Mouse (Mus musculus) cortical plate, adult 2 months (tissue): ENCODE measurements around the gene Sh2b3. TPM values are rescaled to one million over a fixed set of nuclear protein-coding genes. Genes with fewer than 3 reads are reported as not detected.

Experiments used
- H3K27ac ChIP-seq: fragments of 200-500 bp; 2 replicates; pipeline ENCODE4 v1.5.1; 2012; ENCODE audit warnings: low read length, control low read depth, inconsistent platforms; ENCODE audit not compliant: insufficient read depth
- H3K4me1 ChIP-seq: fragments of 200-500 bp; 2 replicates; pipeline ENCODE4 v1.6.1; 2011; ENCODE audit warnings: low read length; ENCODE audit not compliant: control insufficient read depth, insufficient read depth
- H3K4me3 ChIP-seq: fragments of 200-500 bp; 2 replicates; pipeline ENCODE4 v1.5.1; 2011; ENCODE audit warnings: mild to moderate bottlenecking, low read length, control low read depth; ENCODE audit not compliant: insufficient read depth
- CTCF ChIP-seq: fragments of 200-500 bp; IDR thresholded peaks from 2 replicates; pipeline ENCODE4 v1.5.1; 2011; ENCODE audit warnings: mild to moderate bottlenecking, control low read depth, low read length; ENCODE audit not compliant: insufficient read depth; ENCODE audit errors: extremely low read depth
- POLR2A ChIP-seq: fragments of 200-500 bp; IDR thresholded peaks from 2 replicates; pipeline ENCODE4 v1.6.1; 2011; ENCODE audit warnings: mild to moderate bottlenecking, low read length, control low read depth; ENCODE audit not compliant: insufficient read depth; ENCODE audit errors: extremely low read depth
- polyA plus RNA-seq: library from polyadenylated mRNA; depleted of rRNA; stranded (reverse); fragments of >200 nt; gene quantifications from 2 replicates; pipeline ENCODE4 v1.2.3, GENCODE M21; 2012

The Sh2b3 gene
- polyA plus RNA-seq, 1 experiment = 19.6 TPM

GRCm38 (mm10) chr5:121827876-121828275 is 9.6 kb downstream of the Sh2b3 start:
- Histone ChIP-seq H3K4me1 (no peaks in the 10 kb centered on the region), H3K27ac (no peak overlapping the region), H3K4me3 (no peak overlapping the region)
- TF ChIP-seq POLR2A = no peak
- no peak for TF ChIP-seq CTCF

DNA sequence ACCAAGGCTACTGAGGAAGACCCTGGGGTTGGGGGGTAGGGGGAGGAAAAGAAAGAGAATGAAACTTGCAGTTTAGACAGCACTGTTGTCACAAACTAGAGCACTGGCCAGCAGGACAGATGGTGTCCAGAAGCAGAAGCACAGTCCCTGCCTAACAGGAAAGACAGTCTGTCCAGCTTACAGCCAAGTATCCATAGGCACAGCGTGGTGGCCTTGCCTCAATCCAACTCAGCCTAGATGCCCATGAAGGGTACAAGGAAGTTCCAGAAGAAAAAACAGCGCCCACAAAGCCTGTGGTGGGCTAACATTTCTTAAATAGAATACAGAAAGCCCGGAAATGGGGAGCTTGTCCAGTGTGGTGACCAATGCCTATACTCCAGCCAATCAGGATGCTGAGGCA is 11.8 kb downstream of the Sh2b3 start:
- Histone ChIP-seq H3K4me1 (peaks cover 2% of the 10 kb centered on the region), H3K27ac (no peak overlapping the region), H3K4me3 (no peak overlapping the region)
- no peak for TF ChIP-seq POLR2A

GRCm38 (mm10) chr5:121824121-121824520 is 13.3 kb downstream of the Sh2b3 start:
- H3K4me1 ChIP-seq = peaks cover 2% of the 10 kb centered on the region
- TF ChIP-seq CTCF (no peak), POLR2A (no peak)
- peak overlapping the region; percentile 2; the same call in 1 of the 2 replicates for H3K27ac ChIP-seq
- H3K4me3 ChIP-seq = no peak overlapping the region

GRCm38 (mm10) chr5:121823668-121824067 is 13.8 kb downstream of the Sh2b3 start:
- Histone ChIP-seq H3K27ac (no peak overlapping the region), H3K4me3 (no peak overlapping the region), H3K4me1 (peaks cover 2% of the 10 kb centered on the region)
- no peak for TF ChIP-seq POLR2A

GRCm38 (mm10) chr5:121822786-121823505 is 14.5 kb downstream of the Sh2b3 start:
- TF ChIP-seq POLR2A (no peak), CTCF (no peak)
- Histone ChIP-seq H3K4me3 (no peak overlapping the region), H3K4me1 (peaks cover 2% of the 10 kb centered on the region), H3K27ac (no peak overlapping the region)

DNA sequence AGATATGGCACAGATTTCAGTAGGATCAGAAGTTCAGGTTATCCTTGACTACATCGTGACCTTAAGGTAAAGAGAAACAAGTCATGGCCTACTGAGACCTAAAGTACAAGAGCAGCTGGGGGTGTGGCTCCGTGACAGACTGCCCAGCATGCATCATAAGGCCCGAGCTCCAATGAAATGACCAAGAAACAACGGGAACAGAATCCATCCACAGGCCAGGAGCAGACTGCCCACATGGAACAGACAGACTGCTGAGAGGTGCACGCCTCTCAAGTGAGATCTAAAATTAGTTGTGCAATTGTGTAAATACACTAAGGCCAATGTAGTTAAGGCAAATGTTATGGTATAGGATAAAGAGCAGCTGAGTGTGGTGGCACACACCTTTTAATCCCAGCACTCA is 15.9 kb downstream of the Sh2b3 start:
- no peak overlapping the region for H3K27ac ChIP-seq
- H3K4me3 ChIP-seq = no peak overlapping the region
- TF ChIP-seq CTCF = no peak
- no peak for TF ChIP-seq POLR2A

DNA sequence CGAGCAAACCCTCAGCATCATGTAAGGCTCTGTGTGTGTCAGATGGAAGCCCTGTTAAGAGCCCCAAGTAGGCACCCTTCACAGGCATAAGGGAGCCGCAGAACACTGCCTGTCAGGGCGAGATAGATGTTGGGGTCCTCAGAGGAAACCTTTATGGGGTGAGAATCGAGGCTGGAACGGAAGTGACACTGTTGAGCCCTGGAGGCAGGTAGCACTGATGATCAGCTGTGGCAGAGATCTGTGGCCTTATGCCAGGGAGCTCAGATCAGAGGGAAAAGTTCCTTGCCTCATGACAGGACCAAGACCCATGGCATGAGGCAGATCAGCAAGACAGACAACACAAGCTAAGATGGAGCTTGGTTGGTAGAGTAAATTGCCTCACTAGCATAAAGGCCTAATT is 16.3 kb downstream of the Sh2b3 start:
- Histone ChIP-seq H3K4me1 (peaks cover 2% of the 10 kb centered on the region), H3K4me3 (no peak overlapping the region), H3K27ac (no peak overlapping the region)
- TF ChIP-seq POLR2A (no peak), CTCF (no peak)

More for the DNA sequence above, 15.9 kb downstream of the Sh2b3 start:
- peaks cover 2% of the 10 kb centered on the region for H3K4me1 ChIP-seq

DNA sequence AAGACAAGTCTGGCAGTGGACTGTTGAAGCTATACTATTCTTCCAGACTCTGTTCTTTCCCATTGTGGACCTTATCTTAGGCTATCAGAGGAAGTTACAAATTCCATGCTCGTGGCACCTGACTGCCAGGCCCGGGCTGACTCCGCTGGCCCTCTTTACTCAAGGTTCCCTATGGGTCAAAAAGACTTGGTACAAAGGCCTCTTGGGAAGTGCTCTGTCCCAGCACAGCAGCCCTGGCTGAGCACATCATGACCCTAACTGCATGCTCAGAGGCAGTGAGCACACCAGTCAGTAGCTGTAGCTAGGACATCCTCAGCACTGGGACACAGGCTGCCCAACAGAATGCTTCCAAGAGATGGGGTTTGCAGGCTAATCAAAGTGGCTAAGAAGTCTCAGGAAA is 16.8 kb downstream of the Sh2b3 start:
- no peak overlapping the region for H3K4me3 ChIP-seq
- H3K27ac ChIP-seq = no peak overlapping the region
- no peak for TF ChIP-seq CTCF
- no peak for TF ChIP-seq POLR2A
- H3K4me1 ChIP-seq = peaks cover 2% of the 10 kb centered on the region

DNA sequence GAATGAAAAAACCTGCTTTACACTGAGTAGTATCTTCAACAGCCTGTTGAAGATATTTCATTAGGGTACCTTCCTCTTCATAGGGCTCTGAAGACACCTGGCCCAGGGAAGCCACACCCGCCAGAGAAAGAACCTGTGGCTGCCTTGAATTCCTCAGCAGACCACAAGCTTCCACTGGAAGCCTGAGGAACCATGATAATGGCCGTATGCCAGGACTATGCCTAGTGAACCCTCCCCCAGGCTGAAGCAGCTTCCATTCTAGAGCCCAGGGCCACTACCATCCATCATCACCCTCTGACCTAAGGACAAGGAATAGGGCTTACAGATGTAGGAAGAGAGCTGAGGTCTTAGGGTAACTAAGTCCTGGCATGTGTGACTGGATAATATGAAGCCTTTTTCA is 17.3 kb downstream of the Sh2b3 start:
- Histone ChIP-seq H3K4me3 (no peak overlapping the region), H3K27ac (no peak overlapping the region), H3K4me1 (peaks cover 2% of the 10 kb centered on the region)
- TF ChIP-seq POLR2A (no peak), CTCF (no peak)

DNA sequence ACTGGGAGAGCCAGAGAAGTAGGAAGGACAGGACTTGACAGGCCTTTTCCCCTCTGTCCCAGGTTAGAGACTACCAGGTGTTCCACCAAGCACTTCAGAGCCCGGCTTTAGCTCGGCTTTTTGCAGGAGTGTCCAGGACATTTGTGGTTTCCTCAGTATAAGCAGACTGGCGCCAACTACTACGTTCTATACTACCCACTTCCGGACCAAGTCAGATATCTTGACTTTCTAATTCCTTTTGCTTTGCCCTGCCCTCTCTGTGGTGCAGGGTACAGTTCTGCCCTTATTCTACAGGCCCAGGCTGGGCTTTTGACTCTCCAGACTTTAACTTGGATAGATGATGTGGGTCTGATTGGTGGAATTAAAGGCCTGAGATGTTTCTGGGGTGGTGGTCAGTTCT is 17.9 kb downstream of the Sh2b3 start:
- TF ChIP-seq POLR2A (no peak), CTCF (no peak)
- Histone ChIP-seq H3K4me3 (no peak overlapping the region), H3K27ac (no peak overlapping the region), H3K4me1 (peaks cover 2% of the 10 kb centered on the region)

DNA sequence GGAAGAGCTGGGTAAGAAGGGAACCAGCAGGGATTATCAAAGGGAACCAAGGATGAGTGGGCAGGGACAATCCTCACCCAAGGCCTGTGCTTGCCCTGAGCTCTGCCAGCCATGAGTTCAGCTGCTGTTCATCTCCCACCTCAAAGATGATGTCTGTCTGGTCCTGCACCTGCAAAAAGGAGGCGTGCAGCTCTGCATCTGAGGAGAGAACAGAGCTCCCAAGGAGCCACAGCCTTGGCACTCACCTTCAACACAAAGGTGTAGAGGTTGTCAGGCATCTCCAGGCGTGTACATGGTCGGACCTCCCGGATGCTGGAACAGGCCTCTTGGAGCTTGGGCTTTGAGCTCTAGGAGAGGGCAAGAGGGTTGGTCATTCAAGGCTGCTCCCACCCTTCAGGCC is 18.6 kb downstream of the Sh2b3 start:
- no peak overlapping the region for H3K27ac ChIP-seq
- H3K4me1 ChIP-seq = peaks cover 2% of the 10 kb centered on the region
- no peak overlapping the region for H3K4me3 ChIP-seq
- TF ChIP-seq POLR2A (no peak), CTCF (no peak)

DNA sequence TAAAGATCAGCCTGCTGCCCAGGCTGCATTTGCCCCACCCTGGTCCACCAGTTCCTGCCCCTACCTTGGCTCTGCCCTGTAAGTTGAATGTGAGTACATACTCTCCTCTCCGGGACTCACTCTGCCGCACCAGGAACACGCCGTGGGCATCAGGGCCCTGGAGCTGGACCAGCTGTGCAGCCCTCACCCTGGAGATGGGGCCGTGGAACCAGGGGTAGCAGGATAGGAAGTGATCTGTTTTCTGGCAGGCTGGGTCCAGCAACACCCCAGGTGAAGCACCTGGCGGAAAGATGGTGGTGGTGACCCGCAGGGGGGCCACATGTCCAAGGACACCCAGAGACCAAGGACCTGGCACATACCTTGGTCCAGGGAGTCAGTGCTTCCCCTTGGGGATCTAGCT is 19.0 kb downstream of the Sh2b3 start:
- peaks cover 2% of the 10 kb centered on the region for H3K4me1 ChIP-seq
- no peak overlapping the region for H3K4me3 ChIP-seq
- no peak for TF ChIP-seq POLR2A
- TF ChIP-seq CTCF = no peak
- no peak overlapping the region for H3K27ac ChIP-seq
